ENCODE assay signal across 30 mouse cellular contexts in genomic region chr19:20744630-20745029, GRCm38 (mm10). TPM values are rescaled to one million over a fixed set of nuclear protein-coding genes. Genes with fewer than 3 reads are reported as not detected.
"Had no signal": no experiment of that assay in that cellular context is flagged by ENCODE, and none has a peak within 500 bp of the region (broad histone marks: within the 10 kb centered on the region; RNA-seq: fewer than 3 reads in every experiment).

No protein-coding gene starts in this region.

- DNase-seq: cerebellum, adult 2 months; cerebellum, adult 8-10 months; cerebellum, adult 9-10 months; cerebellum, adult 9-11 months; cerebellum, postnatal 10 days; cerebellum, postnatal 14 days; cerebellum, postnatal 25 days; cerebellum, postnatal 36 days; embryo, embryonic 11 days; forebrain, postnatal 0 days; gastrocnemius, adult 2 months; gastrocnemius, postnatal 10 days; gastrocnemius, postnatal 14 days; gastrocnemius, postnatal 25 days; gastrocnemius, postnatal 36 days; heart, adult 11 months; heart, adult 18-20 months; heart, adult 2 months had no signal

- H3K4me3 ChIP-seq: embryonic facial prominence, embryonic 10.5 days; embryonic facial prominence, embryonic 12.5 days; embryonic facial prominence, embryonic 13.5 days; embryonic facial prominence, embryonic 15.5 days; erythroblast, embryonic 14.5 days; forebrain, embryonic 10.5 days; forebrain, embryonic 12.5 days; forebrain, embryonic 13.5 days; forebrain, embryonic 15.5 days; gastrocnemius, adult 2 months; heart, adult 2 months had no signal

- H3K9me3 ChIP-seq: embryonic facial prominence, embryonic 10.5 days; embryonic facial prominence, embryonic 12.5 days; embryonic facial prominence, embryonic 13.5 days; embryonic facial prominence, embryonic 15.5 days; forebrain, embryonic 10.5 days; forebrain, embryonic 12.5 days; forebrain, embryonic 13.5 days; forebrain, embryonic 15.5 days had no signal

- H3K4me1 ChIP-seq: embryonic facial prominence, embryonic 10.5 days; embryonic facial prominence, embryonic 12.5 days; embryonic facial prominence, embryonic 13.5 days; embryonic facial prominence, embryonic 15.5 days; forebrain, embryonic 10.5 days; forebrain, embryonic 12.5 days; forebrain, embryonic 13.5 days; forebrain, embryonic 15.5 days had no signal

- ATAC-seq: forebrain, embryonic 13.5 days; forebrain, embryonic 14.5 days; forebrain, embryonic 15.5 days; forebrain, embryonic 16.5 days; forebrain, postnatal 0 days had no signal

- H3K4me2 ChIP-seq: embryonic facial prominence, embryonic 12.5 days; embryonic facial prominence, embryonic 13.5 days; embryonic facial prominence, embryonic 15.5 days; forebrain, embryonic 12.5 days; forebrain, embryonic 13.5 days; forebrain, embryonic 15.5 days had no signal

- H3K9ac ChIP-seq: embryonic facial prominence, embryonic 12.5 days; embryonic facial prominence, embryonic 13.5 days; embryonic facial prominence, embryonic 15.5 days; forebrain, embryonic 12.5 days; forebrain, embryonic 13.5 days; forebrain, embryonic 15.5 days; forebrain, postnatal 0 days had no signal

- H3K27me3 ChIP-seq: embryonic facial prominence, embryonic 12.5 days; embryonic facial prominence, embryonic 13.5 days; embryonic facial prominence, embryonic 15.5 days; forebrain, embryonic 12.5 days; forebrain, embryonic 13.5 days; forebrain, embryonic 15.5 days had no signal

- H3K27ac ChIP-seq: embryonic facial prominence, embryonic 10.5 days; embryonic facial prominence, embryonic 12.5 days; embryonic facial prominence, embryonic 13.5 days; embryonic facial prominence, embryonic 15.5 days; forebrain, embryonic 10.5 days; forebrain, embryonic 12.5 days; forebrain, embryonic 13.5 days; forebrain, embryonic 15.5 days; gastrocnemius, adult 2 months; heart, adult 2 months had no signal

- H3K36me3 ChIP-seq: embryonic facial prominence, embryonic 10.5 days; embryonic facial prominence, embryonic 12.5 days; embryonic facial prominence, embryonic 13.5 days; embryonic facial prominence, embryonic 15.5 days; forebrain, embryonic 10.5 days; forebrain, embryonic 12.5 days; forebrain, embryonic 15.5 days had no signal

RNA-seq across cellular contexts. Expression of gene Aldh1a7, which starts 17.3 kb away (rescaled TPM):
- total RNA-seq: granulocyte monocyte progenitor cell, adult 5-6 weeks had no signal
- polyA plus RNA-seq: erythroblast, embryonic 14.5 days had no signal
